Mouse (Mus musculus): Measurements from ENCODE around the gene Akap5.

Gene Akap5

GRCm38 (mm10) chr12:76311227-76311626 lies 13.5 kb upstream of the Akap5 start:
- DNase-seq (ENCODE audit: low spot score), result no peak

- no peak for DNase-seq (ENCODE audit: low spot score)
Measured at GRCm38 (mm10) chr12:76311951-76312350, 12.7 kb upstream of the Akap5 start.

- DNase-seq (ENCODE audit: low spot score), result no peak
Measured at GRCm38 (mm10) chr12:76318282-76319212, 6.1 kb upstream of the Akap5 start.

- peak; percentile 61 for DNase-seq (ENCODE audit: low spot score)
Measured at GRCm38 (mm10) chr12:76326437-76327220, 1.9 kb downstream of the Akap5 start.

GRCm38 (mm10) chr12:76328567-76329354 lies 4.1 kb downstream of the Akap5 start:
- DNase-seq (ENCODE audit: low spot score), result no peak

- DNase-seq (ENCODE audit: low spot score), result no peak
Measured at GRCm38 (mm10) chr12:76333688-76334087, 9.0 kb downstream of the Akap5 start.

- no peak for DNase-seq (ENCODE audit: low spot score)
Measured at GRCm38 (mm10) chr12:76335641-76336040, 10.9 kb downstream of the Akap5 start.

- no peak for DNase-seq (ENCODE audit: low spot score)
Measured at GRCm38 (mm10) chr12:76336111-76336965, 11.6 kb downstream of the Akap5 start.

GRCm38 (mm10) chr12:76341080-76341479 lies 16.4 kb downstream of the Akap5 start:
- DNase-seq (ENCODE audit: low spot score), result peak; percentile 66

GRCm38 (mm10) chr12:76345759-76346455 lies 21.2 kb downstream of the Akap5 start:
- no peak for DNase-seq (ENCODE audit: low spot score)

- no peak for DNase-seq (ENCODE audit: low spot score)
Measured at GRCm38 (mm10) chr12:76349680-76350220, 25.1 kb downstream of the Akap5 start.

- no peak for DNase-seq (ENCODE audit: low spot score)
Measured at GRCm38 (mm10) chr12:76360868-76361267, 36.2 kb downstream of the Akap5 start.

GRCm38 (mm10) chr12:76361405-76362302 lies 37.0 kb downstream of the Akap5 start:
- DNase-seq (ENCODE audit: low spot score), result no peak

- no peak for DNase-seq (ENCODE audit: low spot score)
Measured at GRCm38 (mm10) chr12:76362303-76362676, 37.6 kb downstream of the Akap5 start.

- no peak for DNase-seq (ENCODE audit: low spot score)
Measured at GRCm38 (mm10) chr12:76366276-76366675, 41.6 kb downstream of the Akap5 start.

GRCm38 (mm10) chr12:76367096-76367995 lies 42.7 kb downstream of the Akap5 start:
- DNase-seq (ENCODE audit: low spot score), result no peak

GRCm38 (mm10) chr12:76368201-76368789 lies 43.6 kb downstream of the Akap5 start:
- no peak for DNase-seq (ENCODE audit: low spot score)

- no peak for DNase-seq (ENCODE audit: low spot score)
Measured at GRCm38 (mm10) chr12:76368790-76369205, 44.1 kb downstream of the Akap5 start.

Measured in left cerebral cortex, adult 11 months (tissue).